In the genomic region with DNA sequence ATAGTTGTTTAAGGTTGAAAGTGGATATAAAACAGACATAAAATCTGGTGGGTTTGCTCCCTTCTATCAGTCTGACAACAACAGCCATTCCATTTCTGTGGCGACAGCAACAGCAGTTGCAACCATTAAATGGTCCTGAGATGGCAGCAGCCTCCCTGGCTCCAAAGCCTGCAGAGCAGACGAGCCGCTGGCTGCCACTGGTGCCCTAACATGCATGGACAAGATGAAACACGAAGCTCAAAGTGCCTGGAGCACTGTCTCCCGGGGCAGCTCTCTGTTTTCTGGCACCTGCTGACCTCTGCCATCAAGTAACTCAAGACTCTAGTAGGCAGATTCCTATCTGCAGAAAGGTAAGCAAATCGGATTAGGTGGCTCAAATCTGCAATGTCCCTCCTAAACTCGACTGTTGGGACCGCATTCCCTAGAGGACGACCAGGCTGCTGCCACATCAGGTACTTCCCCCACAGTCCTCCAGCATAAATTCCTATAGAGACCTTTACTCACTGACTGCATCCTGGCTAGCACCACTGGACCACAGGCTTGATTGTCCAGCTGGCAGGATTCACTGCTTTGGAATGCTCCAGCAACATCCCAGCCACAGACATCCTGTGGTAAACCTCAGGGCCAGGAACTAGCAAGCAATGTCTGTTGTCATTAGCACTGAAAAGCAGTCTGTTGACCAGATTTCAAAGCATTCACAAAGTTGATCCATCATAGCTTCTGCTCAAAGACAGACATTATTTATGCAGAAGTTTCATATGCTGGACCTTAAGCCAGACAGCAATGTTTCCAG, we compare ENCODE assay signal across 14 mouse cellular contexts.
A peak's percentile ranks its signal among the peaks of the same experiment; 100 is the strongest.
DNase-seq lines count a peak whose midpoint lies in the region; ATAC-seq and TF ChIP-seq lines count a peak whose summit lies in the region.
"Had no signal": no experiment of that assay in that cellular context is flagged by ENCODE, and none has a peak within 500 bp of the region (broad histone marks: within the 10 kb centered on the region; RNA-seq: fewer than 3 reads in every experiment).

No protein-coding gene starts in this region.

- ATAC-seq in lung, embryonic 14.5 days (ENCODE audit: insufficient read depth) = no peak

- no peak overlapping the region for H3K4me3 ChIP-seq in lung, embryonic 14.5 days (ENCODE audit: low read depth, low read length)
- H3K4me3 ChIP-seq: hindbrain, embryonic 12.5 days had no signal

- H3K4me1 ChIP-seq in lung, embryonic 14.5 days (ENCODE audit: insufficient read depth) = no peaks in the 10 kb centered on the region

- H3K9me3 ChIP-seq in lung, embryonic 14.5 days (ENCODE audit: low read depth, low read length) = no peaks in the 10 kb centered on the region
- H3K9me3 ChIP-seq: hindbrain, embryonic 12.5 days had no signal

- no peak for TF ChIP-seq CTCF in lung, embryonic 14.5 days (IDR thresholded peaks at IDR 0.05; ENCODE audit: low read depth)

- no peaks in the 10 kb centered on the region for H3K36me3 ChIP-seq in lung, embryonic 14.5 days (ENCODE audit: insufficient read depth)
- H3K36me3 ChIP-seq: hindbrain, embryonic 12.5 days had no signal

- peak; percentile 5 for DNase-seq in lung, embryonic 14.5 days
- DNase-seq in lung, adult 18-20 months = no peak
- DNase-seq in 3134 (ENCODE audit: extremely low read depth, insufficient read length, low spot score) = peak; percentile 78
- peak; percentile 96 for DNase-seq in Muller cell, postnatal 12 days (ENCODE audit: inconsistent ontology term)
- DNase-seq in fibroblast of lung, adult 2 months (ENCODE audit: low read depth) = peak; percentile 1
- DNase-seq in adrenal gland, adult 2 months = no peak
- DNase-seq in right cerebral cortex, adult 2 months (ENCODE audit: low spot score in 2 of 2) = no peak
- DNase-seq: adrenal gland, postnatal 10 days; cerebellum, postnatal 25 days; kidney, adult 8-10 months; layer of hippocampus, adult 9-11 months; right cerebral cortex, adult 18-20 months had no signal

- no peaks in the 10 kb centered on the region for H3K27me3 ChIP-seq in lung, embryonic 14.5 days (ENCODE audit: insufficient read depth, low read length)
- H3K27me3 ChIP-seq: hindbrain, embryonic 12.5 days had no signal

- H3K9ac ChIP-seq in lung, embryonic 14.5 days = no peak overlapping the region
- H3K9ac ChIP-seq: hindbrain, embryonic 12.5 days; liver, embryonic 14.5 days had no signal

- no peak overlapping the region for H3K27ac ChIP-seq in lung, embryonic 14.5 days (ENCODE audit: low read depth)
- H3K27ac ChIP-seq: hindbrain, embryonic 12.5 days; liver, embryonic 14.5 days had no signal

- H3K4me2 ChIP-seq in lung, embryonic 14.5 days = no peak overlapping the region
- H3K4me2 ChIP-seq: hindbrain, embryonic 12.5 days had no signal

- 34% methylated on average over 9 of the region's 9 CpGs for WGBS in lung, embryonic 14.5 days

Comparison
In these comparisons a context has a peak if more than half of its experiments do, and no peak if none do; other contexts are left out.
1. DNase-seq: peak in lung, embryonic 14.5 days (single experiment), 3134 (single experiment), Muller cell, postnatal 12 days (single experiment) and fibroblast of lung, adult 2 months (single experiment); none in lung, adult 18-20 months (0 of 2), adrenal gland, adult 2 months (single experiment) and right cerebral cortex, adult 2 months (0 of 2).